Mouse (Mus musculus) frontal cortex, postnatal 10 days (tissue): ENCODE data around the gene Nav1.

Experiments
- DNase-seq, 2 experiments: peaks; one replicate each; pipeline ENCODE4 v3.0.0; 2022; ENCODE audit warnings: low spot score in 2 of 2, mixed read lengths in 1 of 2

The Nav1 gene

GRCm38 (mm10) chr1:135607019-135607418, at the start of gene Nav1:
Gene Nav1, minus strand, starts transcription at chr1:135607295.
- no peak for DNase-seq

GRCm38 (mm10) chr1:135653909-135654308, 46.8 kb upstream of the Nav1 start:
- DNase-seq: no peak

GRCm38 (mm10) chr1:135645459-135646195, 38.5 kb upstream of the Nav1 start:
- no peak for DNase-seq

- no peak for DNase-seq
These were observed 37.0 kb upstream of the Nav1 start for GRCm38 (mm10) chr1:135644110-135644509.

- DNase-seq: no peak
These were observed 36.6 kb upstream of the Nav1 start for GRCm38 (mm10) chr1:135643691-135644090.

GRCm38 (mm10) chr1:135639853-135640252, 32.8 kb upstream of the Nav1 start:
- no peak for DNase-seq

GRCm38 (mm10) chr1:135639093-135639492, 32.0 kb upstream of the Nav1 start:
- no peak for DNase-seq

- no peak for DNase-seq
These were observed 30.5 kb upstream of the Nav1 start for GRCm38 (mm10) chr1:135637574-135638008.

- no peak for DNase-seq
These were observed 29.0 kb upstream of the Nav1 start for GRCm38 (mm10) chr1:135636111-135636511.

- no peak for DNase-seq
These were observed 28.4 kb upstream of the Nav1 start for GRCm38 (mm10) chr1:135635323-135636064.

- no peak for DNase-seq
These were observed 27.7 kb upstream of the Nav1 start for GRCm38 (mm10) chr1:135634791-135635190.

- no peak for DNase-seq
These were observed 26.8 kb upstream of the Nav1 start for GRCm38 (mm10) chr1:135633884-135634283.

- no peak for DNase-seq
These were observed 26.4 kb upstream of the Nav1 start for GRCm38 (mm10) chr1:135633478-135633877.

- no peak for DNase-seq
These were observed 25.1 kb upstream of the Nav1 start for GRCm38 (mm10) chr1:135632199-135632598.

- DNase-seq: peak; percentile 61 to 74
These were observed 24.4 kb upstream of the Nav1 start for GRCm38 (mm10) chr1:135631515-135631914.

- DNase-seq: no peak
These were observed 22.8 kb upstream of the Nav1 start for GRCm38 (mm10) chr1:135629846-135630245.

- DNase-seq: no peak
These were observed 19.1 kb upstream of the Nav1 start for GRCm38 (mm10) chr1:135626218-135626617.

- DNase-seq: no peak
These were observed 18.6 kb upstream of the Nav1 start for GRCm38 (mm10) chr1:135625741-135626140.

- DNase-seq: no peak
These were observed 17.6 kb upstream of the Nav1 start for GRCm38 (mm10) chr1:135624646-135625045.

GRCm38 (mm10) chr1:135623136-135623535, 16.0 kb upstream of the Nav1 start:
- no peak for DNase-seq

- no peak for DNase-seq
These were observed 14.2 kb upstream of the Nav1 start for GRCm38 (mm10) chr1:135621307-135621706.

- DNase-seq: no peak
These were observed 12.9 kb upstream of the Nav1 start for GRCm38 (mm10) chr1:135619932-135620391.

- DNase-seq: no peak
These were observed 12.0 kb upstream of the Nav1 start for GRCm38 (mm10) chr1:135619130-135619529.
